Mouse (Mus musculus) CH12.LX (cell line): ENCODE results near the gene Nptx1. TPM values are rescaled to one million over a fixed set of nuclear protein-coding genes. Genes with fewer than 3 reads are reported as not detected.

Experiments used
- DNase-seq: peaks from one replicate; pipeline ENCODE4 v3.0.0-alpha.2; 2013; ENCODE audit errors: extremely low read depth
- H3K27ac ChIP-seq: 2 replicates; pipeline ENCODE4 v1.5.1; 2012; ENCODE audit warnings: low read depth, mild to moderate bottlenecking, control low read depth, moderate library complexity; ENCODE audit not compliant: insufficient read depth
- H3K27me3 ChIP-seq: replicated peaks from 2 replicates; pipeline ENCODE3; 2012; ENCODE audit warnings: inconsistent platforms
- H3K36me3 ChIP-seq, 2 experiments: replicated peaks in 1 of 2; 2 replicates each; pipeline versions ENCODE3 to v1.6.1; 2012; ENCODE audit warnings: inconsistent platforms in 1 of 2, low read length in 1 of 2, mild to moderate bottlenecking in 1 of 2, mixed read lengths in 1 of 2, moderate library complexity in 1 of 2; ENCODE audit not compliant: control insufficient read depth in 1 of 2, insufficient read depth in 1 of 2
- H3K4me1 ChIP-seq, 2 experiments: 2 replicates each; pipeline ENCODE4 v1.6.1; 2012; ENCODE audit warnings: inconsistent platforms in 1 of 2, moderate library complexity in 1 of 2; ENCODE audit not compliant: insufficient read depth in 2 of 2, control insufficient read depth in 1 of 2
- H3K4me2 ChIP-seq: 2 replicates; pipeline ENCODE4 v1.6.1; 2012; ENCODE audit warnings: low read depth, mild to moderate bottlenecking, control low read depth; ENCODE audit not compliant: poor library complexity, insufficient read depth, severe bottlenecking
- H3K4me3 ChIP-seq, 3 experiments: fragments of 150-350 bp in 1 of 3; sonication (generic) in 1 of 3; replicated peaks in 1 of 3; 2 replicates each; pipeline versions ENCODE3 to v1.5.1; 2011 to 2012; ENCODE audit warnings: low read depth in 2 of 3, low read length in 2 of 3, mild to moderate bottlenecking in 2 of 3, moderate library complexity in 2 of 3, control low read depth in 1 of 3, improper control_type of control experiment in 1 of 3, inconsistent platforms in 1 of 3, mixed read lengths in 1 of 3; ENCODE audit not compliant: poor library complexity in 1 of 3
- H3K79me2 ChIP-seq: replicated peaks from 2 replicates; pipeline ENCODE4 v1.6.1; 2012; ENCODE audit warnings: mild to moderate bottlenecking, moderate library complexity; ENCODE audit not compliant: control insufficient read depth, poor library complexity, insufficient read depth, severe bottlenecking; ENCODE audit errors: extremely low read depth
- H3K9ac ChIP-seq: 2 replicates; pipeline ENCODE4 v1.6.1; 2012; ENCODE audit warnings: low read depth, mild to moderate bottlenecking, control low read depth, moderate library complexity; ENCODE audit not compliant: insufficient read depth
- H3K9me3 ChIP-seq: replicated peaks from 2 replicates; pipeline ENCODE3; 2012; ENCODE audit warnings: low read length, inconsistent platforms, mixed read lengths
- BHLHE40 ChIP-seq: IDR thresholded peaks from 2 replicates; pipeline ENCODE4 v1.6.1; 2011; ENCODE audit warnings: mild to moderate bottlenecking, low read depth, low read length, improper control_type of control experiment
- CHD1 ChIP-seq: IDR thresholded peaks from 2 replicates; pipeline ENCODE4 v1.6.1; 2012; ENCODE audit warnings: low read depth, low read length, improper control_type of control experiment, inconsistent platforms
- CHD2 ChIP-seq: IDR thresholded peaks from 2 replicates; pipeline ENCODE4 v1.6.1; 2011; ENCODE audit warnings: low read length, improper control_type of control experiment
- EP300 ChIP-seq: IDR thresholded peaks from 2 replicates; pipeline ENCODE4 v1.6.1; 2011; ENCODE audit warnings: low read length, improper control_type of control experiment
- ETS1 ChIP-seq: conservative IDR thresholded peaks from 2 replicates; pipeline ENCODE4 v1.6.1; 2012; ENCODE audit warnings: low read depth, mild to moderate bottlenecking, inconsistent platforms, low read length, improper control_type of control experiment, moderate library complexity
- HCFC1 ChIP-seq: IDR thresholded peaks from 2 replicates; pipeline ENCODE4 v1.6.1; 2012; ENCODE audit warnings: low read depth, mild to moderate bottlenecking, inconsistent platforms, low read length, improper control_type of control experiment
- IRF4 ChIP-seq: IDR thresholded peaks from 2 replicates; pipeline ENCODE4 v1.6.1; 2014; ENCODE audit warnings: low read depth, mild to moderate bottlenecking, inconsistent platforms, low read length, improper control_type of control experiment
- JUN ChIP-seq: IDR thresholded peaks from 2 replicates; pipeline ENCODE4 v1.6.1; 2011; ENCODE audit warnings: low read depth, mild to moderate bottlenecking, low read length, improper control_type of control experiment, moderate library complexity; ENCODE audit not compliant: insufficient read depth
- JUND ChIP-seq: conservative IDR thresholded peaks from 2 replicates; pipeline ENCODE4 v1.6.1; 2011; ENCODE audit warnings: low read depth, low read length, improper control_type of control experiment
- MAFK ChIP-seq: IDR thresholded peaks from 2 replicates; pipeline ENCODE4 v1.6.1; 2011; ENCODE audit warnings: low read length, improper control_type of control experiment; ENCODE audit not compliant: insufficient replicate concordance
- MAX ChIP-seq: IDR thresholded peaks from 2 replicates; pipeline ENCODE4 v1.6.1; 2011; ENCODE audit warnings: low read length, improper control_type of control experiment
- POLR2AphosphoS2 ChIP-seq: IDR thresholded peaks from 2 replicates; pipeline ENCODE4 v1.6.1; 2011; ENCODE audit warnings: low read depth, low read length, improper control_type of control experiment
- RCOR1 ChIP-seq: conservative IDR thresholded peaks from 2 replicates; pipeline ENCODE4 v1.6.1; 2012; ENCODE audit warnings: low read depth, mild to moderate bottlenecking, inconsistent platforms, low read length, improper control_type of control experiment
- SMC3 ChIP-seq: IDR thresholded peaks from 2 replicates; pipeline ENCODE4 v1.6.1; 2011; ENCODE audit warnings: low read depth, low read length, improper control_type of control experiment
- UBTF ChIP-seq: IDR thresholded peaks from 2 replicates; pipeline ENCODE4 v1.6.1; 2012; ENCODE audit warnings: low read depth, mild to moderate bottlenecking, inconsistent platforms, low read length, improper control_type of control experiment, moderate library complexity
- USF2 ChIP-seq: conservative IDR thresholded peaks from 2 replicates; pipeline ENCODE4 v1.6.1; 2011; ENCODE audit warnings: low read depth, low read length, improper control_type of control experiment
- ZNF384 ChIP-seq: IDR thresholded peaks from 2 replicates; pipeline ENCODE4 v1.6.1; 2012; ENCODE audit warnings: low read depth, low read length, improper control_type of control experiment, inconsistent platforms
- dilution Hi-C: fragments of 300-500 bp; cut with MboI; formaldehyde crosslinking; loops from 2 replicates; pipeline ENCODE4 v1.14.3; 2020; ENCODE audit warnings: low sequenced_read_pairs; ENCODE audit not compliant: extremely low pct_unique_long_range_greater_than_20kb, extremely low pct_ligation_motif_present
- in situ Hi-C: fragments of 300-500 bp; cut with MboI; formaldehyde crosslinking; loops from 3 replicates; pipeline ENCODE4 v1.14.3; 2019; ENCODE audit warnings: low sequenced_read_pairs, low pct_ligation_motif_present, low pct_unique_long_range_greater_than_20kb, mixed read lengths
- polyA plus RNA-seq: library from polyadenylated mRNA; unstranded; fragments of >175 nt; gene quantifications from 2 replicates; pipeline ENCODE4 v1.2.1, GENCODE M21; 2012; ENCODE audit warnings: low read depth; ENCODE audit not compliant: insufficient read length
- total RNA-seq, 2 experiments: library from RNA; depleted of rRNA; stranded (reverse); fragments of 300-350 nt in 1 of 2; fragments of >200 nt in 1 of 2; gene quantifications; 2 replicates each; pipeline ENCODE4 v1.2.3; 2012 to 2014

The Nptx1 gene
- total and polyA plus RNA-seq, 3 experiments: under 0.01 TPM; not detected in 2

GRCm38 (mm10) chr11:119507772-119508171 is 39.8 kb downstream of the Nptx1 start:
- in situ Hi-C loops (no loop called here), dilution Hi-C loops (no loop called here)
- Histone ChIP-seq H3K4me1 (no peaks in the 10 kb centered on the region), H3K9me3 (no peaks in the 10 kb centered on the region), H3K27me3 (peaks cover 7% of the 10 kb centered on the region), H3K79me2 (no peaks in the 10 kb centered on the region), H3K27ac (no peak overlapping the region), H3K36me3 (peaks cover 47 to 60% of the 10 kb centered on the region in 2 experiments), H3K4me3 (no peak overlapping the region), H3K9ac (no peak overlapping the region), H3K4me2 (no peak overlapping the region)
- TF ChIP-seq CHD2 (no peak), USF2 (no peak)
- DNase-seq: no peak

GRCm38 (mm10) chr11:119506386-119506785 is 41.2 kb downstream of the Nptx1 start:
- Histone ChIP-seq H3K27ac (no peak overlapping the region), H3K4me2 (no peak overlapping the region), H3K79me2 (no peaks in the 10 kb centered on the region), H3K9ac (no peak overlapping the region), H3K4me1 (no peaks in the 10 kb centered on the region), H3K4me3 (no peak overlapping the region), H3K27me3 (no peaks in the 10 kb centered on the region), H3K36me3 (peaks cover 58 to 74% of the 10 kb centered on the region in 2 experiments), H3K9me3 (no peaks in the 10 kb centered on the region)
- DNase-seq: no peak
- TF ChIP-seq MAX (no peak), JUND (no peak), ETS1 (no peak), MAFK (no peak), HCFC1 (no peak), IRF4 (no peak), EP300 (no peak), UBTF (no peak), USF2 (no peak), POLR2AphosphoS2 (no peak), JUN (no peak), ZNF384 (no peak), SMC3 (no peak), BHLHE40 (no peak), RCOR1 (no peak), CHD1 (no peak), CHD2 (no peak)
- dilution Hi-C loops: no loop called here
- in situ Hi-C loops: no loop called here
